Mouse (Mus musculus) bone marrow, adult 2 months (tissue): Measurements from ENCODE around the gene Gm136. TPM values are rescaled to one million over a fixed set of nuclear protein-coding genes. Genes with fewer than 3 reads are reported as not detected.

Source experiments
- H3K27ac ChIP-seq: fragments of 200-500 bp; 2 replicates; pipeline ENCODE4 v1.5.1; 2012; ENCODE audit warnings: low read depth, mild to moderate bottlenecking, control low read depth, inconsistent platforms, low read length; ENCODE audit not compliant: control insufficient read depth, poor library complexity, insufficient read depth
- H3K4me1 ChIP-seq: fragments of 200-500 bp; 2 replicates; pipeline ENCODE4 v1.6.1; 2011; ENCODE audit warnings: low read length; ENCODE audit not compliant: control insufficient read depth, insufficient read depth
- H3K4me3 ChIP-seq: fragments of 200-500 bp; replicated peaks from 2 replicates; pipeline ENCODE3; 2011; ENCODE audit warnings: mild to moderate bottlenecking, low read depth, low read length, control low read depth; ENCODE audit not compliant: control insufficient read depth
- CTCF ChIP-seq: fragments of 200-500 bp; IDR thresholded peaks from 2 replicates; pipeline ENCODE4 v1.5.1; 2011; ENCODE audit warnings: low read length, control low read depth; ENCODE audit not compliant: control insufficient read depth, insufficient read depth
- POLR2A ChIP-seq: fragments of 200-500 bp; IDR thresholded peaks from 2 replicates; pipeline ENCODE4 v1.6.1; 2011; ENCODE audit warnings: low read depth, mild to moderate bottlenecking, control low read depth, low read length, borderline replicate concordance; ENCODE audit not compliant: control insufficient read depth
- WGBS: fragments of 180-500 bp; shearing (Covaris S2); methylation state at CpG from one replicate; pipeline ENCODE4 v1.1.7; 2018; 5-methylcytosine and 5-hydroxymethylcytosine counted together
- polyA plus RNA-seq: library from polyadenylated mRNA; stranded (reverse); fragments of >200 nt; gene quantifications from 2 replicates; pipeline ENCODE4 v1.2.4, GENCODE M21; 2011; ENCODE audit warnings: low replicate concordance; ENCODE audit not compliant: missing spikeins, insufficient read depth, insufficient read length

Gm136 gene
- polyA plus RNA-seq, 1 experiment: not detected

- H3K4me3 ChIP-seq: no peak overlapping the region
- no peaks in the 10 kb centered on the region for H3K4me1 ChIP-seq
- TF ChIP-seq CTCF: peak; percentile 68
- TF ChIP-seq POLR2A: no peak
- H3K27ac ChIP-seq: no peak overlapping the region
- 54% methylated on average over 5 of the region's 5 CpGs for WGBS
Observed at GRCm38 (mm10) chr4:34701528-34701927, 54.5 kb downstream of the Gm136 start.

Other genes starting within 250 kb of the Gm136 start
- gene Akirin2, start 205.3 kb downstream of the Gm136 start, polyA plus RNA-seq: 42.5 and 50.4 TPM in 2 replicates
- 14.3 and 29.1 TPM in 2 replicates for gene Orc3, start 141.3 kb downstream of the Gm136 start, polyA plus RNA-seq
- gene Rars2, start 141.3 kb downstream of the Gm136 start, polyA plus RNA-seq: 10.5 TPM in 2 replicates
- 4.8 and 6.7 TPM in 2 replicates for gene Slc35a1, start 68.8 kb downstream of the Gm136 start, polyA plus RNA-seq
- not detected in 2 replicates for gene Cfap206, start 26.1 kb downstream of the Gm136 start, polyA plus RNA-seq
- 11.6 and 17.2 TPM in 2 replicates for gene Smim8, start 22.2 kb upstream of the Gm136 start, polyA plus RNA-seq
- gene Zfp292, start 126.7 kb upstream of the Gm136 start, polyA plus RNA-seq: 5.6 and 11.0 TPM in 2 replicates
- gene Cga, start 137.5 kb upstream of the Gm136 start, polyA plus RNA-seq: not detected in 2 replicates